Mouse (Mus musculus) MEL (cell line): ENCODE measurements at regions not wholly inside any gene's neighbourhood (a gene's known extent, or its start where the extent isn't known, plus 50 kb on each side); places are given as distances from the start of the nearest gene placed in this dataset.

Experiments used
- DNase-seq: peaks from one replicate; pipeline ENCODE4 v3.0.0; 2011; ENCODE audit warnings: low read depth, low spot score
- H3K27ac ChIP-seq: 2 replicates; pipeline ENCODE4 v1.5.1; 2012; ENCODE audit warnings: low read depth, mild to moderate bottlenecking, control low read depth, low read length, moderate library complexity; ENCODE audit not compliant: control insufficient read depth
- H3K27me3 ChIP-seq, 2 experiments: fragments of 150-350 bp in 1 of 2; sonication (generic) in 1 of 2; 2 replicates each; pipeline ENCODE4 v1.6.1; 2012; ENCODE audit warnings: low read length in 2 of 2, mild to moderate bottlenecking in 2 of 2, improper control_type of control experiment in 1 of 2, moderate library complexity in 1 of 2; ENCODE audit not compliant: insufficient read depth in 2 of 2, control insufficient read depth in 1 of 2
- H3K36me3 ChIP-seq, 2 experiments: 2 replicates each; pipeline ENCODE4 v1.6.1; 2012 to 2014; ENCODE audit warnings: low read length in 2 of 2, improper control_type of control experiment in 1 of 2, inconsistent platforms in 1 of 2, mild to moderate bottlenecking in 1 of 2; ENCODE audit not compliant: insufficient read depth in 2 of 2, control insufficient read depth in 1 of 2
- H3K4me1 ChIP-seq, 2 experiments: fragments of 150-350 bp in 1 of 2; sonication (generic) in 1 of 2; 2 replicates each; pipeline ENCODE4 v1.6.1; 2012; ENCODE audit warnings: low read length in 2 of 2, improper control_type of control experiment in 1 of 2, mild to moderate bottlenecking in 1 of 2; ENCODE audit not compliant: insufficient read depth in 2 of 2, control insufficient read depth in 1 of 2
- H3K4me3 ChIP-seq, 2 experiments: fragments of 150-350 bp in 1 of 2; sonication (generic) in 1 of 2; 2 replicates each; pipeline ENCODE4 v1.5.1; 2012; ENCODE audit warnings: low read depth in 2 of 2, low read length in 2 of 2, mild to moderate bottlenecking in 2 of 2, moderate library complexity in 2 of 2, control low read depth in 1 of 2, improper control_type of control experiment in 1 of 2; ENCODE audit not compliant: control insufficient read depth in 1 of 2, insufficient read depth in 1 of 2
- H3K79me2 ChIP-seq: 2 replicates; pipeline ENCODE4 v1.6.1; 2012; ENCODE audit warnings: mild to moderate bottlenecking, low read length, moderate library complexity; ENCODE audit not compliant: control insufficient read depth, poor library complexity, insufficient read depth
- H3K9ac ChIP-seq: 2 replicates; pipeline ENCODE4 v1.6.1; 2012; ENCODE audit warnings: low read depth, mild to moderate bottlenecking, control low read depth, low read length, moderate library complexity; ENCODE audit not compliant: control insufficient read depth, poor library complexity, severe bottlenecking
- H3K9me3 ChIP-seq: fragments of 150-350 bp; sonication (generic); replicated peaks from 2 replicates; pipeline ENCODE4 v1.6.1; 2012; ENCODE audit warnings: mild to moderate bottlenecking, low read length, improper control_type of control experiment, moderate library complexity; ENCODE audit not compliant: insufficient read depth
- CHD2 ChIP-seq: IDR thresholded peaks from 2 replicates; pipeline ENCODE4 v1.6.1; 2011; ENCODE audit warnings: low read length, improper control_type of control experiment
- CTCF ChIP-seq, 3 experiments: IDR thresholded peaks in 2 of 3; conservative IDR thresholded peaks in 1 of 3; 2 replicates each; pipeline ENCODE4 v1.5.1; 2011 to 2012; ENCODE audit warnings: low read length in 3 of 3, low read depth in 2 of 3, mild to moderate bottlenecking in 2 of 3, improper control_type of control experiment in 1 of 3, inconsistent platforms in 1 of 3, mixed read lengths in 1 of 3, moderate library complexity in 1 of 3; ENCODE audit not compliant: control insufficient read depth in 1 of 3, insufficient read depth in 1 of 3, poor library complexity in 1 of 3, severe bottlenecking in 1 of 3
- E2F4 ChIP-seq: IDR thresholded peaks from 2 replicates; pipeline ENCODE4 v1.6.1; 2011; ENCODE audit warnings: low read depth, low read length, improper control_type of control experiment, borderline replicate concordance
- ETS1 ChIP-seq: IDR thresholded peaks from 2 replicates; pipeline ENCODE4 v1.6.1; 2012; ENCODE audit warnings: low read depth, mild to moderate bottlenecking, inconsistent platforms, low read length, improper control_type of control experiment, moderate library complexity
- GABPA ChIP-seq: IDR thresholded peaks from 2 replicates; pipeline ENCODE4 v1.6.1; 2012; ENCODE audit warnings: low read depth, mild to moderate bottlenecking, inconsistent platforms, low read length, improper control_type of control experiment, moderate library complexity
- GATA1 ChIP-seq: IDR thresholded peaks from 2 replicates; pipeline ENCODE4 v1.6.1; 2011; ENCODE audit warnings: low read depth, low read length, improper control_type of control experiment
- KAT2A ChIP-seq: conservative IDR thresholded peaks from 2 replicates; pipeline ENCODE4 v1.6.1; 2012; ENCODE audit warnings: low read depth, low read length, improper control_type of control experiment, inconsistent platforms
- MAFK ChIP-seq: IDR thresholded peaks from 2 replicates; pipeline ENCODE4 v1.6.1; 2011; ENCODE audit warnings: low read depth, mild to moderate bottlenecking, low read length, improper control_type of control experiment, borderline replicate concordance
- MAZ ChIP-seq: IDR thresholded peaks from 2 replicates; pipeline ENCODE4 v1.6.1; 2012; ENCODE audit warnings: low read depth, mild to moderate bottlenecking, inconsistent platforms, low read length, improper control_type of control experiment
- MEF2A ChIP-seq: IDR thresholded peaks from 2 replicates; pipeline ENCODE4 v1.6.1; 2014; ENCODE audit warnings: low read depth, mild to moderate bottlenecking, inconsistent platforms, low read length, improper control_type of control experiment; ENCODE audit not compliant: poor library complexity, insufficient replicate concordance, severe bottlenecking; ENCODE audit errors: extremely low read depth
- MYB ChIP-seq: IDR thresholded peaks from 2 replicates; pipeline ENCODE4 v1.6.1; 2011; ENCODE audit warnings: mild to moderate bottlenecking, low read depth, low read length, improper control_type of control experiment
- POLR2A ChIP-seq, 2 experiments: IDR thresholded peaks; 2 replicates each; pipeline ENCODE4 v1.6.1; 2011 to 2012; ENCODE audit warnings: low read length in 2 of 2, mild to moderate bottlenecking in 2 of 2, control low read depth in 1 of 2, improper control_type of control experiment in 1 of 2, low read depth in 1 of 2, moderate library complexity in 1 of 2; ENCODE audit not compliant: control insufficient read depth in 1 of 2, insufficient read depth in 1 of 2, poor library complexity in 1 of 2
- POLR2AphosphoS5 ChIP-seq: IDR thresholded peaks from 2 replicates; pipeline ENCODE4 v1.6.1; 2012; ENCODE audit warnings: low read depth, borderline replicate concordance, mild to moderate bottlenecking, inconsistent platforms, low read length, moderate library complexity, mixed read lengths
- SIN3A ChIP-seq: IDR thresholded peaks from 2 replicates; pipeline ENCODE4 v1.6.1; 2012; ENCODE audit warnings: low read length, improper control_type of control experiment, inconsistent platforms
- SMC3 ChIP-seq: IDR thresholded peaks from 2 replicates; pipeline ENCODE4 v1.6.1; 2011; ENCODE audit warnings: low read depth, low read length, improper control_type of control experiment
- TBP ChIP-seq: IDR thresholded peaks from 2 replicates; pipeline ENCODE4 v1.8.0; 2011; ENCODE audit warnings: low read depth, low read length, improper control_type of control experiment

GRCm38 (mm10) chr2:61013006-61013405 lies 50.0 kb upstream of the Rbms1 start:
- TF ChIP-seq E2F4 (no peak), ETS1 (no peak), MEF2A (no peak), CTCF (IDR thresholded peaks at IDR 0.05 in 2 of 3, conservative IDR thresholded peaks at IDR 0.05 in 1 of 3; ENCODE audit: control insufficient read depth in 1 of 3, insufficient read depth in 1 of 3, low read depth in 2 of 3, low read length in 3 of 3, poor library complexity in 1 of 3, severe bottlenecking in 1 of 3) (no peak), GABPA (no peak), TBP (no peak), POLR2A (IDR thresholded peaks at IDR 0.05; ENCODE audit: control insufficient read depth in 1 of 2, insufficient read depth in 1 of 2, low read depth in 1 of 2, low read length in 2 of 2, poor library complexity in 1 of 2) (no peak), CHD2 (no peak), POLR2AphosphoS5 (no peak), GATA1 (no peak), KAT2A (no peak), MYB (no peak), MAZ (no peak), SIN3A (no peak), SMC3 (no peak), MAFK (no peak)
- no peak overlapping the region for H3K9ac ChIP-seq
- H3K27me3 ChIP-seq: no peaks in the 10 kb centered on the region
- H3K27ac ChIP-seq: no peak overlapping the region
- no peaks in the 10 kb centered on the region for H3K36me3 ChIP-seq
- no peaks in the 10 kb centered on the region for H3K79me2 ChIP-seq
- no peaks in the 10 kb centered on the region for H3K4me1 ChIP-seq
- H3K9me3 ChIP-seq: no peaks in the 10 kb centered on the region
- no peak overlapping the region for H3K4me3 ChIP-seq
- no peak for DNase-seq
